ENCODE assay signal across 34 mouse cellular contexts in the genomic region with DNA sequence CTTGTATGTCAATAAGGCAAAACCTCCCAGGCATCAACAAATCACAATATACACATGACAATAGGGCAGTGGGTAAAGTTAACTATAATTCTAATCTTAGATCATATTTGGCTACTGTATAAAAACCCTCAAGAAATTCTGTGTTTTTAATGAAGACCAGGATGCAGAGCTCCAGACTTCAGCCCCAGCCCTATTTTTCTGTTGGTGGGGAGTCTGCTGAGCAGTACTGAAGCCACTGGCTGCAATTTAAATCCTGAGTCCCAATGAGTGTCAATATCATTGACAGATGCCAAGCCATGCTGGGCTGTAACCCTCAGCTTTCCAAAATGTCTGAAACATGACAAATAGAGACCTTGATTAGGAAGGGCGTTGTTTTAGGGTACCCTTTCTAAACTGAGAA.
DNase-seq lines count a peak whose midpoint lies in the region; ATAC-seq and TF ChIP-seq lines count a peak whose summit lies in the region.
"Had no signal": no experiment of that assay in that cellular context is flagged by ENCODE, and none has a peak within 500 bp of the region (broad histone marks: within the 10 kb centered on the region; RNA-seq: fewer than 3 reads in every experiment).

No protein-coding gene starts in this region.

- no peak overlapping the region for H3K4me2 ChIP-seq in lung, embryonic 14.5 days
- H3K4me2 ChIP-seq: embryonic facial prominence, embryonic 13.5 days; heart, embryonic 13.5 days; hindbrain, embryonic 15.5 days; lung, embryonic 15.5 days; midbrain, embryonic 11.5 days had no signal

- H3K36me3 ChIP-seq in lung, embryonic 14.5 days (ENCODE audit: insufficient read depth) = no peaks in the 10 kb centered on the region
- H3K36me3 ChIP-seq: embryonic facial prominence, embryonic 13.5 days; heart, embryonic 13.5 days; hindbrain, embryonic 10.5 days; hindbrain, embryonic 15.5 days; lung, embryonic 15.5 days had no signal

- ATAC-seq in lung, embryonic 14.5 days (ENCODE audit: insufficient read depth) = no peak
- ATAC-seq: activated CD4-positive, CD25-positive, alpha-beta regulatory T cell, adult 4 months; CD4-positive, CD25-positive, alpha-beta regulatory T cell, adult 4 months; forebrain, embryonic 16.5 days; inflammation-experienced regulatory T-cells, adult 6 months; midbrain, embryonic 16.5 days had no signal

- no peak overlapping the region for H3K4me3 ChIP-seq in lung, embryonic 14.5 days (ENCODE audit: low read depth, low read length)
- H3K4me3 ChIP-seq: embryonic facial prominence, embryonic 13.5 days; heart, adult 2 months; heart, embryonic 13.5 days; hindbrain, embryonic 10.5 days; hindbrain, embryonic 15.5 days; layer of hippocampus, adult 2 months; lung, embryonic 15.5 days had no signal

- no peaks in the 10 kb centered on the region for H3K27me3 ChIP-seq in lung, embryonic 14.5 days (ENCODE audit: insufficient read depth, low read length)
- H3K27me3 ChIP-seq: embryonic facial prominence, embryonic 13.5 days; heart, embryonic 13.5 days; hindbrain, embryonic 15.5 days; lung, embryonic 15.5 days had no signal

- DNase-seq in gastrocnemius, postnatal 14 days = peak; percentile 21
- DNase-seq in gastrocnemius, postnatal 10 days = no peak
- peak; percentile 40 for DNase-seq in lung, embryonic 14.5 days
- no peak for DNase-seq in lung, adult 18-20 months
- DNase-seq in fibroblast of lung, adult 2 months (ENCODE audit: low read depth) = peak; percentile 15
- DNase-seq in thymus, postnatal 10 days (ENCODE audit: low spot score in 2 of 2) = no peak
- no peak for DNase-seq in left cerebral cortex, adult 8-10 months (ENCODE audit: low spot score in 2 of 2)
- DNase-seq: adrenal gland, adult 2 months; adrenal gland, postnatal 36 days; cerebellum, adult 18-20 months; cerebellum, postnatal 14 days; gastrocnemius, postnatal 36 days; heart, adult 2 months; kidney, adult 11 months; kidney, postnatal 25 days; left cerebral cortex, postnatal 4 days; liver; right cerebral cortex, postnatal 4 days; thymus, adult 18-20 months; thymus, postnatal 36 days had no signal

- no peak overlapping the region for H3K9ac ChIP-seq in lung, embryonic 14.5 days
- H3K9ac ChIP-seq: embryonic facial prominence, embryonic 13.5 days; heart, embryonic 13.5 days; hindbrain, embryonic 15.5 days; liver, embryonic 14.5 days; lung, embryonic 15.5 days had no signal

- TF ChIP-seq CTCF in lung, embryonic 14.5 days (IDR thresholded peaks at IDR 0.05; ENCODE audit: low read depth) = no peak

- intact Hi-C loops in gastrocnemius, postnatal 14 days (cut with DNase I; ENCODE audit: low total_unique reads) = no loop called here

- H3K4me1 ChIP-seq in lung, embryonic 14.5 days (ENCODE audit: insufficient read depth) = 0 out of 2 replicates have a peak, but pooled peaks cover 3% of the 10 kb centered on the region
- H3K4me1 ChIP-seq: hindbrain, embryonic 15.5 days; lung, embryonic 15.5 days had no signal

- H3K9me3 ChIP-seq in lung, embryonic 14.5 days (ENCODE audit: low read depth, low read length) = no peaks in the 10 kb centered on the region
- H3K9me3 ChIP-seq: embryonic facial prominence, embryonic 13.5 days; heart, embryonic 13.5 days; hindbrain, embryonic 10.5 days; hindbrain, embryonic 15.5 days; lung, embryonic 15.5 days had no signal

- no peak overlapping the region for H3K27ac ChIP-seq in lung, embryonic 14.5 days (ENCODE audit: low read depth)
- H3K27ac ChIP-seq: embryonic facial prominence, embryonic 13.5 days; heart, adult 2 months; heart, embryonic 13.5 days; hindbrain, embryonic 10.5 days; hindbrain, embryonic 15.5 days; layer of hippocampus, adult 2 months; liver, embryonic 14.5 days; lung, embryonic 15.5 days; stomach, postnatal 0 days had no signal

- 39% methylated on average over 1 of the region's 1 CpGs for WGBS in lung, embryonic 14.5 days

Comparison
In these comparisons a context has a peak if more than half of its experiments do, and no peak if none do; other contexts are left out.
1. DNase-seq: peak in gastrocnemius, postnatal 14 days (single experiment), lung, embryonic 14.5 days (single experiment) and fibroblast of lung, adult 2 months (single experiment); none in gastrocnemius, postnatal 10 days (single experiment), lung, adult 18-20 months (0 of 2), thymus, postnatal 10 days (0 of 2) and left cerebral cortex, adult 8-10 months (0 of 2).